Mouse (Mus musculus) thymus, adult 2 months (tissue): ENCODE data around the gene Jpt1.

Experiments used
- CTCF ChIP-seq: fragments of 200-500 bp; IDR thresholded peaks from 2 replicates; pipeline ENCODE4 v1.5.1; 2012; ENCODE audit warnings: mild to moderate bottlenecking, control low read depth, low read length, moderate library complexity, borderline replicate concordance; ENCODE audit not compliant: control insufficient read depth, poor library complexity, insufficient read depth; ENCODE audit errors: extremely low read depth
- POLR2A ChIP-seq: fragments of 200-500 bp; IDR thresholded peaks from 2 replicates; pipeline ENCODE4 v1.6.1; 2012; ENCODE audit warnings: mild to moderate bottlenecking, low read length, control low read depth, moderate library complexity; ENCODE audit not compliant: control insufficient read depth, poor library complexity, insufficient read depth; ENCODE audit errors: extremely low read depth

DNA sequence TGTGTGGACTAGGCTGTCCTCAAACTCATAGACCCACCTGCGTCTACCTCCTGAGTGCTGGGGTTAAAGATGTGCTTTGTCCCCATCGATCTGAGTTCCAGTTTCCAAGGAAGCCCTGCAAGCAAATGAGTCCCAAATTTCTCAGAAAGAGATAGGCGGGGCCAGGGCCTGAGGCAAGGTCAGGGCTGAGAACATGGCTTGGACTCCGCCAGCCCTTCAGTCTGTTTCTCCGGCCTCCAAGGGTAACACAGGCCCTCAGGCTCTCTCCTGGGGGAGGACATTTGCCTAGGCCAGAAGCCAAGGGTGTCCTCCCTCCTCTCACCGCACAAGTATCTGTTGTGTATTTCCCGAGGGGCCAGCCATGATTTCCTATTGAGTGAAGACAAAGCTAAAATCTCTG, 42.0 kb downstream of the Jpt1 start:
- TF ChIP-seq CTCF (no peak), POLR2A (no peak)
